Mouse (Mus musculus): Measurements from ENCODE around the gene Kcne1.

Gene Kcne1

DNA sequence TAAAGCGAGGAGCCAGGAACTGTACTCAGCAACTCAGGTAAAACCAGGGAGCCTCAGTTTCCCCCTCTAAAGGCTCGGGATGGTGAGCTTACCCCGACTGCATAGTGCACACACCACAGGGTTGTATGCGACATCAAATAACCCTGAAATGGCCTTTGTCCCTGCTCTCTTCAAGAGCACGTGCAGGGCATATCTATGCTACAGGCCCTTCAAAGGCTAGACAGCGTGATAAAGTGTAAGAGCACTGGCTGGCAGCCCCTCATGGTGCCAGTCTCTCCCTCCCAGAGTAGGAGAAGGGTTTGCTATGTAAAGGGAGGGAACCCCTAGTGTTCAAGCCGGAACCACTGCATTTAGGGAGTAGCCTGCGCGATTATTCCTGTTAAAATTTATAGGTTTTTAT, 2.2 kb downstream of the Kcne1 start:
- DNase-seq (ENCODE audit: low spot score in 2 of 2): no peak

DNA sequence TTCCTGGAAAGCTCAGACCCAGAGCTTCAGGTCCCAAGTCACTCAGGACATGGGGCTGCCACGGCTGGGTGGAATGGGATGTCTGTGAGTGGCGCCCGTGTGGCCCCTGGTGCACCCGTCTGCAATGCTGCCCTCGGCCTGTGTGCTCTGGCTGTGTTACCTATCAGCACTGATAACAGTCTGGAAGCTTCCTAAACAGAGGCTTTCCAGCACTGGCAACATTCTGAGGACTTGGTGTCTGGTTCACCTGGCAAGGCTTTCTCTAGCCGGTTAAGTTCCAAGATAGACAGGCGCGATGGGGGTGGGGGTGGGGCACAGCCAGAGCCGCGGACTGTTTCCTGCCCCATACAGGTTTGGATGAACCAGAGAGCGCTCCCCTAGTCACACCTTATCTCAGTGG, 3.3 kb downstream of the Kcne1 start:
- DNase-seq (ENCODE audit: low spot score in 2 of 2): no peak

- DNase-seq (ENCODE audit: low spot score in 2 of 2): no peak
Observed at GRCm38 (mm10) chr16:92355366-92355765, 3.9 kb downstream of the Kcne1 start.

- DNase-seq (ENCODE audit: low spot score in 2 of 2): no peak
Observed at GRCm38 (mm10) chr16:92353897-92354296, 5.4 kb downstream of the Kcne1 start.

DNA sequence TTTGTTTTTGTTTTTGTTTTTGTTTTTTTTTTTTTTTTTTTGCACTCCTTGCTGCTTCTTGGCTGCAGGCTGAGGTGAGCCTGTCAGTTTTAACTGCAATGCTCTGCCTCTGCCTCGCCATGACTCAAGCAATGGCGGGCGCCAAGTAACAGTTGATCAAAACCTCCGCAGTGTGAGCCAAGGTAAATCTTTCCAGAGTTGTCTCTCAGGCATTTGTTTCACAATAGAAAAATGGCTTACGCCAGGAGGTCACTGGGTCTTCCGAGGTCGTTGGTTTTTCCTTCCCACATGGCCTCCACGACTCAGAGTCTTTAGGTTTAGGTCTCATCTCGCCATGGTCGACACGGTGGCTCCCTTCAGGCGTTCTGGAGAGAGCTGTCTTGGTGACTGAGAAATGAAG, 6.0 kb downstream of the Kcne1 start:
- no peak for DNase-seq (ENCODE audit: low spot score in 2 of 2)

DNA sequence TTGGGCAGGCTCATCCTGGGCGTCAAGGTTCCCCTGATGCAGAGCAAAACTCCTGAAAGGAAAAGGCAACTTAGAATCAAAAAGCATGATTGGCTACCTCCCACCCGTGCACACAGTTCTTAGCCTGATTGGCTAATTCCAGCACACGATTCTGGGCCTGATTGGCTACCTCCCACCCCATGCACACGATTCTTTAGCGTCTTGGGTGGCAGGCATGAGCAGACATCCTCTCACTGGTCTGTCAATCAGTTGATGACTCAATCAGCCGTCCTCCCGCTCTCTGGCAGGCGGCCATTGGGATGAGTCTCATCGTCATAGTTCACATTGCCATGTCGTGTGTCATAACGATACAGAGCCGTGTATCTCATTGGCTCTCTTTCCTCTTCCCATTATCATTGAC, 10.3 kb downstream of the Kcne1 start:
- no peak for DNase-seq (ENCODE audit: low spot score in 2 of 2)

DNA sequence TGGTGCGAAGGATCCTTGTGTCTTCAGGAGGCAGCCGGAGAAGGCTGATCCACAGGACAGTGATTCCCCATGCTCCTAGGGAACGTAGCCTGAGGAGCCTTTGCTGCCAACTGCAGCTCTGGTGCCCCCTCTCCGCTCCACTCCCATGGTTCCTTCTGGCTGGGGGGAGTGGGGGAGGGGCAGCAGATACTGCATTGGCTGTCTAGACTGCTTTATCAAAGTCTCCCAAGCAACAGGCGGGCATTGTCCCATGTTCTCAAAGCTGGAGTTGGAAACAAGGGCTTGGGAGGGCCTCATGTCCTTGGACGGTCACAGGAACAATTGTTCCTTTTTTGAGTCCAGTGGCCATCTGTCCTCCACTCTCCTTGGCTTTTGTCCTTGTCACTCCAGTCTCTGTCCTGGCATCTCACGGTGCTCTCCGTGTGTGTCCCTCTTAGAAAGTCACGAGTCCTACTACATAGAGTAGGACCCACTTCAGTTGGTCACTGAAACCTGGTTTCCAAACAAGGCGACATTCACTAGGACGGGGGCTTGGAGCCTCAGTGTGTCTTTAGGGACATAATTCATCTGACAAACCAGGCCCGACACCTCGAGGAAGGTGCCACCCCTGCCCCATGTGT, 12.9 kb downstream of the Kcne1 start:
- DNase-seq (ENCODE audit: low spot score in 2 of 2): peak in 1 of 2 experiments; percentile 57

GRCm38 (mm10) chr16:92345177-92345576, 14.1 kb downstream of the Kcne1 start:
- no peak for DNase-seq (ENCODE audit: low spot score in 2 of 2)

- DNase-seq (ENCODE audit: low spot score in 2 of 2): peak; percentile 36 to 67
Observed at GRCm38 (mm10) chr16:92340612-92341511, 18.4 kb downstream of the Kcne1 start.

DNA sequence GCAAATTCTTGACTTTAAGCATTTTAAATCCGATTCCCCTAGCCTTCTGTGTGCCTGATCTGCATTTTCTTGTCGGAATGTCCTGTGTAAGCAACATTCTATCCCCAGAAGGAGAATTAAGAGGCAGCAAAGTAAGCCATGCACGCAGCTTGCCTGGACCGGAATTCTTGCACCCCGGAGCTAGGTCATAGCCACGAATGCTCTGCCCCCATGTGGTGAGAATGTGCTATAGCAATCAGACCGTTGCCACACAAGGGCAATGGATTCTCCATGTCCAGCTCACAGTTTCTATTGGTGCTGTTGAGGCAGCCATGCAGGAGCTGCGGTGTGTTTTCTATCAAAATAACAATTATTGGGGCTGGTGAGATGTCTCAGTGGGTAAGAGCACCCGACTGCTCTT, 23.0 kb downstream of the Kcne1 start:
- peak; percentile 66 to 81 for DNase-seq (ENCODE audit: low spot score in 2 of 2)

GRCm38 (mm10) chr16:92334600-92334999, 24.7 kb downstream of the Kcne1 start:
- DNase-seq (ENCODE audit: low spot score in 2 of 2): no peak

DNA sequence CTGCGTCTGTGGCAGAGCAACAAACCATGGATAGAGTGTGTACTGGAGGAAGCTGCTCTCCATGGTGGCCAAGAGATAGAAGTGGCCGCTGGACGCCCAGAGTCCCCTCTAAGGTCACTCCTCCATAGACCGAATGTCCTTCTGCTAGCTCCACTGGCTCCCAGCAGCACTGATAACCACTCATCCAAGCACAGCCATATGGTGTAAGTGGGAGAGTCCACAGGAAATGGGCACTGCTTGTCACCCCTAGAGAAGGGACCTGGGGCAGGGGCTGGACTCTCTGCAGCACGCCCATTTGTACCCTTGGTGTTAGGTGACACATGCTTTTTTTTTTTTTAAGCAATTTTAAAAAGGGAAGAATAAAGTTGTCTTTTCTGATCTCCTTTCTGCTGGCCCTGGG, 28.3 kb downstream of the Kcne1 start:
- DNase-seq (ENCODE audit: low spot score in 2 of 2): no peak

DNA sequence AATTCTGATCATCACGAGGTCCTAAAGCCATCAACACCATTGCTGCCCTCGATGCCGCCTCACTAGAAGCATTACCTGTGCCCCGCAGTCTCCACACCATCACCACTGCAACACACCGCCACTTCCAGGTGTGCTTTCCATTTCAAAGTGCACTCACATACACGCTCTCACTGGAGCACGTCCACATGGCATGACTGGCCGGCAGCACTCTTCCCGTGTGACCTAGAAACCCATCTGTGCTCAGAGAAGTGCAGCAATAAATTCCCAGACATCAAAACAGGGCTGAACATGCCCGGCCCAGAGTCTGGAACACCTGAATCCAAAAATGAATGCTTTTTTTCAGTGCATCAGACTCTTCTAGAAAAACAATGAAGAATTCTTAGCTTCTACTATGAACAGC, 31.4 kb downstream of the Kcne1 start:
- DNase-seq (ENCODE audit: low spot score in 2 of 2): no peak

- no peak for DNase-seq (ENCODE audit: low spot score in 2 of 2)
Observed at GRCm38 (mm10) chr16:92325062-92325406, 34.2 kb downstream of the Kcne1 start.

- no peak for DNase-seq (ENCODE audit: low spot score in 2 of 2)
Observed at GRCm38 (mm10) chr16:92324309-92325061, 34.8 kb downstream of the Kcne1 start.

GRCm38 (mm10) chr16:92321341-92321740, 37.9 kb downstream of the Kcne1 start, which contains the start of gene Fam243:
Fam243 (minus strand) TSS chr16:92321441.
- DNase-seq (ENCODE audit: low spot score in 2 of 2): no peak

DNA sequence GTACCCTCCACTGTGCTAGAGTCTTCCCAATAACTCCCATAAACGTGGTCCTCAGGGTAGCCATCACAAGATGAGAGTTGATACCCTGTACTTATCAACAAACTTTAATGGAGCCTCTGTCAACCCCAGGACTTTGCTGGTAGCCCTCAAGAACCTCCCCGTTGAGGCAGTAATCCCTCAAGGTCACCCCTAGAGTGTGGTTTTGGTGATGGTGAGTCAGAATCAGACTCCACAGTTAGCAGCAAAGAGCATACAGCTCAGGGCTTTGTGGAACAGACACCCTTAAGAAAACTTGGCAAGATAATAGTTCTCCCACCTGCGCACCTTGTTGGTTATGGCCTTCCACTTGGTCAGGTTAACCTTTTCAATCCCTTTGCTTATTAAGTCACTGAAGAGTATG, 38.9 kb downstream of the Kcne1 start:
- no peak for DNase-seq (ENCODE audit: low spot score in 2 of 2)

- DNase-seq (ENCODE audit: low spot score in 2 of 2): peak; percentile 36 to 72
Observed at GRCm38 (mm10) chr16:92319353-92320109, 39.7 kb downstream of the Kcne1 start.

GRCm38 (mm10) chr16:92316049-92316738, 43.1 kb downstream of the Kcne1 start:
- no peak for DNase-seq (ENCODE audit: low spot score in 2 of 2)

GRCm38 (mm10) chr16:92313953-92314741, 45.1 kb downstream of the Kcne1 start:
- peak in 1 of 2 experiments; percentile 23 for DNase-seq (ENCODE audit: low spot score in 2 of 2)

Measured in urinary bladder, postnatal 4 days (tissue).